Mouse (Mus musculus) MEL-GATA-1-ER (cell line): ENCODE data around the gene Sos2.
A peak's percentile ranks its signal among the peaks of the same experiment; 100 is the strongest.

Experiments used
- DNase-seq: peaks from one replicate; pipeline ENCODE4 v3.0.0-alpha.2; 2012; ENCODE audit warnings: low read depth; ENCODE audit errors: extremely low read depth

The Sos2 gene

GRCm38 (mm10) chr12:69681566-69682061 lies at the start of gene Sos2:
Gene Sos2, minus strand, starts transcription at chr12:69681852.
- DNase-seq, result no peak

GRCm38 (mm10) chr12:69730306-69730705 lies 48.7 kb upstream of the Sos2 start:
- DNase-seq, result no peak

GRCm38 (mm10) chr12:69729246-69729645 lies 47.6 kb upstream of the Sos2 start:
- DNase-seq, result no peak

GRCm38 (mm10) chr12:69724711-69725460 lies 43.2 kb upstream of the Sos2 start, which contains the start of the genes L2hgdh and Atp5s:
Gene L2hgdh, minus strand, starts transcription at chr12:69724873.
Gene Atp5s, plus strand, starts transcription at chr12:69724950.
- peak; percentile 77 for DNase-seq

GRCm38 (mm10) chr12:69724018-69724710 lies 42.5 kb upstream of the Sos2 start:
- peak; percentile 26 for DNase-seq

GRCm38 (mm10) chr12:69723376-69723775 lies 41.7 kb upstream of the Sos2 start:
- DNase-seq, result no peak

- no peak for DNase-seq
Measured at GRCm38 (mm10) chr12:69722857-69723256, 41.2 kb upstream of the Sos2 start.

- DNase-seq, result no peak
Measured at GRCm38 (mm10) chr12:69713628-69714027, 32.0 kb upstream of the Sos2 start.

- no peak for DNase-seq
Measured at GRCm38 (mm10) chr12:69704799-69705458, 23.3 kb upstream of the Sos2 start.

GRCm38 (mm10) chr12:69698352-69698751 lies 16.7 kb upstream of the Sos2 start:
- DNase-seq, result no peak

- peak; percentile 33 for DNase-seq
Measured at GRCm38 (mm10) chr12:69696746-69697145, 15.1 kb upstream of the Sos2 start.

GRCm38 (mm10) chr12:69693471-69693870 lies 11.8 kb upstream of the Sos2 start:
- no peak for DNase-seq

GRCm38 (mm10) chr12:69690714-69691113 lies 9.1 kb upstream of the Sos2 start:
- DNase-seq, result no peak

- no peak for DNase-seq
Measured at GRCm38 (mm10) chr12:69689094-69689493, 7.4 kb upstream of the Sos2 start.

- no peak for DNase-seq
Measured at GRCm38 (mm10) chr12:69688368-69688767, 6.7 kb upstream of the Sos2 start.

- DNase-seq, result peak; percentile 87
Measured at GRCm38 (mm10) chr12:69683537-69683936, 1.9 kb upstream of the Sos2 start.

GRCm38 (mm10) chr12:69682788-69683419 lies 1.3 kb upstream of the Sos2 start:
- peak; percentile 42 for DNase-seq

GRCm38 (mm10) chr12:69682065-69682787 lies 574 bp upstream of the Sos2 start:
- peak; percentile 38 for DNase-seq

GRCm38 (mm10) chr12:69680635-69681565 lies 752 bp downstream of the Sos2 start:
- peak; percentile 59 for DNase-seq

- DNase-seq, result no peak
Measured at GRCm38 (mm10) chr12:69676157-69676556, 5.5 kb downstream of the Sos2 start.
